Mouse (Mus musculus) embryonic facial prominence, embryonic 12.5 days (tissue): ENCODE measurements around the gene Castor2. TPM values are rescaled to one million over a fixed set of nuclear protein-coding genes. Genes with fewer than 3 reads are reported as not detected.

Experiments used
- ATAC-seq: fragments of 200-750 bp; cut with Nextera tagmentation; 2 replicates; pipeline ENCODE4 v1.8.0; 2017; ENCODE audit not compliant: insufficient number of reproducible peaks, insufficient read depth, low FRiP score, low TSS enrichment
- H3K27ac ChIP-seq: fragments of 300-500 bp; sonication (generic); 2 replicates; pipeline ENCODE4 v1.5.1; 2016; ENCODE audit warnings: mild to moderate bottlenecking
- H3K27me3 ChIP-seq: fragments of 300-500 bp; sonication (generic); 2 replicates; pipeline ENCODE4 v1.6.1; 2016; ENCODE audit warnings: mild to moderate bottlenecking, moderate library complexity
- H3K36me3 ChIP-seq: fragments of 300-500 bp; sonication (generic); 2 replicates; pipeline ENCODE4 v1.6.1; 2016; ENCODE audit warnings: mild to moderate bottlenecking
- H3K4me1 ChIP-seq: fragments of 300-500 bp; sonication (generic); 2 replicates; pipeline ENCODE4 v1.6.1; 2016
- H3K4me2 ChIP-seq: fragments of 300-500 bp; sonication (generic); replicated peaks from 2 replicates; pipeline ENCODE4 v1.6.1; 2016; ENCODE audit warnings: mild to moderate bottlenecking, moderate library complexity
- H3K4me3 ChIP-seq: fragments of 300-500 bp; sonication (generic); 2 replicates; pipeline ENCODE4 v1.5.1; 2016; ENCODE audit warnings: mild to moderate bottlenecking
- H3K9ac ChIP-seq: fragments of 300-500 bp; sonication (generic); 2 replicates; pipeline ENCODE4 v1.6.1; 2016; ENCODE audit warnings: mild to moderate bottlenecking, moderate library complexity
- H3K9me3 ChIP-seq: fragments of 300-500 bp; sonication (generic); 2 replicates; pipeline ENCODE4 v1.6.1; 2016; ENCODE audit warnings: mild to moderate bottlenecking, moderate library complexity
- WGBS: fragments of 180-500 bp; shearing (Covaris S2); methylation state at CpG from one replicate; pipeline ENCODE4 v1.1.7; 2016; 5-methylcytosine and 5-hydroxymethylcytosine counted together
- polyA plus RNA-seq: library from polyadenylated mRNA; unstranded; fragments of >200 nt; fragmentation: Nextera tagmentation; extraction: Ambion mirVana; gene quantifications from 2 replicates; pipeline ENCODE4 v1.2.1, GENCODE M21; 2016

Gene Castor2
- polyA plus RNA-seq, 1 experiment from 2014 or later: 9.4 TPM

GRCm38 (mm10) chr5:134183880-134184808, 84.6 kb downstream of the Castor2 start, which contains the start of gene Gtf2ird2:
Gene Gtf2ird2, plus strand, starts transcription at chr5:134184019.
- H3K27ac ChIP-seq: peak within 1 kb of the TSS; percentile 92
- H3K36me3 ChIP-seq: no peaks in the 10 kb centered on the region
- H3K9ac ChIP-seq: peak within 1 kb of the TSS; percentile 72
- H3K27me3 ChIP-seq: no peaks in the 10 kb centered on the region
- H3K4me2 ChIP-seq: peak within 1 kb of the TSS; percentile 92
- H3K4me3 ChIP-seq: peak within 1 kb of the TSS; percentile 69
- no peaks in the 10 kb centered on the region for H3K9me3 ChIP-seq
- H3K4me1 ChIP-seq: peaks cover 18% of the 10 kb centered on the region
- WGBS: under 1% methylated on average over 92 of the region's 92 CpGs
- ATAC-seq: peak; percentile 90

- Histone ChIP-seq H3K27me3 (no peaks in the 10 kb centered on the region), H3K9ac (no peak overlapping the region), H3K4me3 (no peak overlapping the region), H3K36me3 (no peaks in the 10 kb centered on the region), H3K4me2 (no peak overlapping the region), H3K9me3 (no peaks in the 10 kb centered on the region), H3K4me1 (peaks cover 18% of the 10 kb centered on the region), H3K27ac (no peak overlapping the region)
- WGBS: 90% methylated on average over 3 of the region's 3 CpGs
- ATAC-seq: no peak
Measured at GRCm38 (mm10) chr5:134186059-134186458, 86.5 kb downstream of the Castor2 start.

GRCm38 (mm10) chr5:134186961-134187731, 87.6 kb downstream of the Castor2 start:
- no peak for ATAC-seq

GRCm38 (mm10) chr5:134188571-134188970, 89.1 kb downstream of the Castor2 start:
- no peaks in the 10 kb centered on the region for H3K9me3 ChIP-seq
- no peak for ATAC-seq
- H3K36me3 ChIP-seq: peaks cover 10% of the 10 kb centered on the region
- WGBS: 89% methylated on average over 7 of the region's 7 CpGs
- H3K4me1 ChIP-seq: peaks cover 2% of the 10 kb centered on the region
- H3K9ac ChIP-seq: no peak overlapping the region
- H3K27ac ChIP-seq: no peak overlapping the region
- no peak overlapping the region for H3K4me2 ChIP-seq
- H3K27me3 ChIP-seq: no peaks in the 10 kb centered on the region
- no peak overlapping the region for H3K4me3 ChIP-seq

More at GRCm38 (mm10) chr5:134186961-134187731, 87.6 kb downstream of the Castor2 start:
- no peak overlapping the region for H3K4me2 ChIP-seq
- no peaks in the 10 kb centered on the region for H3K27me3 ChIP-seq
- H3K4me3 ChIP-seq: no peak overlapping the region
- H3K9ac ChIP-seq: no peak overlapping the region
- no peaks in the 10 kb centered on the region for H3K9me3 ChIP-seq
- no peak overlapping the region for H3K27ac ChIP-seq
- H3K36me3 ChIP-seq: 0 out of 2 replicates have a peak, but pooled peaks cover 4% of the 10 kb centered on the region
- 70% methylated on average over 4 of the region's 4 CpGs for WGBS
- H3K4me1 ChIP-seq: peaks cover 15% of the 10 kb centered on the region

- Histone ChIP-seq H3K4me1 (no peaks in the 10 kb centered on the region), H3K4me3 (no peak overlapping the region), H3K9ac (no peak overlapping the region), H3K9me3 (no peaks in the 10 kb centered on the region), H3K36me3 (peaks cover 39% of the 10 kb centered on the region), H3K4me2 (no peak overlapping the region), H3K27ac (no peak overlapping the region), H3K27me3 (no peaks in the 10 kb centered on the region)
- WGBS: 86% methylated on average over 8 of the region's 8 CpGs
- no peak for ATAC-seq
Measured at GRCm38 (mm10) chr5:134193664-134194063, 94.2 kb downstream of the Castor2 start.

Other genes starting within 250 kb of the Castor2 start
- gene Rcc1l, start 77.1 kb downstream of the Castor2 start, polyA plus RNA-seq: 36.6 and 38.0 TPM in 2 replicates
- gene Gtf2ird2, start 84.3 kb downstream of the Castor2 start, polyA plus RNA-seq: 10.6 and 11.4 TPM in 2 replicates
- gene Ncf1, start 129.9 kb downstream of the Castor2 start, polyA plus RNA-seq: 2.2 and 2.3 TPM in 2 replicates
- 227 and 232 TPM in 2 replicates for gene Gtf2i, start 215.0 kb downstream of the Castor2 start, polyA plus RNA-seq